Mouse (Mus musculus) forebrain, embryonic 13.5 days (tissue): ENCODE measurements around the gene Dock4. TPM values are rescaled to one million over a fixed set of nuclear protein-coding genes. Genes with fewer than 3 reads are reported as not detected.

ENCODE experiments used
- ATAC-seq: fragments of 200-750 bp; cut with Nextera tagmentation; 2 replicates; pipeline ENCODE4 v1.8.0; 2017
- H3K27ac ChIP-seq: fragments of 300-500 bp; sonication (generic); 2 replicates; pipeline ENCODE4 v1.5.1; 2015; ENCODE audit warnings: inconsistent platforms, mild to moderate bottlenecking, moderate library complexity
- H3K27me3 ChIP-seq: fragments of 300-500 bp; sonication (generic); 2 replicates; pipeline ENCODE4 v1.6.1; 2015; ENCODE audit warnings: mild to moderate bottlenecking, inconsistent platforms
- H3K36me3 ChIP-seq: fragments of 300-500 bp; sonication (generic); 2 replicates; pipeline ENCODE4 v1.6.1; 2015; ENCODE audit warnings: mild to moderate bottlenecking, inconsistent platforms; ENCODE audit not compliant: poor library complexity, severe bottlenecking
- H3K4me1 ChIP-seq: fragments of 300-500 bp; sonication (generic); 2 replicates; pipeline ENCODE4 v1.6.1; 2015; ENCODE audit warnings: inconsistent platforms
- H3K4me2 ChIP-seq: fragments of 300-500 bp; sonication (generic); 2 replicates; pipeline ENCODE4 v1.6.1; 2015; ENCODE audit warnings: inconsistent platforms, mild to moderate bottlenecking, moderate library complexity
- H3K4me3 ChIP-seq: fragments of 300-500 bp; sonication (generic); 2 replicates; pipeline ENCODE4 v1.5.1; 2015; ENCODE audit warnings: mild to moderate bottlenecking, inconsistent platforms
- H3K9ac ChIP-seq: fragments of 300-500 bp; sonication (generic); 2 replicates; pipeline ENCODE4 v1.6.1; 2015; ENCODE audit warnings: mild to moderate bottlenecking, inconsistent platforms
- H3K9me3 ChIP-seq: fragments of 300-500 bp; sonication (generic); replicated peaks from 2 replicates; pipeline ENCODE4 v1.6.1; 2016; ENCODE audit warnings: inconsistent platforms
- WGBS: fragments of 180-500 bp; shearing (Covaris S2); methylation state at CpG from one replicate; pipeline ENCODE4 v1.1.7; 2015; 5-methylcytosine and 5-hydroxymethylcytosine counted together
- polyA plus RNA-seq: library from polyadenylated mRNA; unstranded; fragments of >200 nt; fragmentation: Nextera tagmentation; extraction: Ambion mirVana; gene quantifications from 2 replicates; pipeline ENCODE4 v1.2.1, GENCODE M21; 2015

The Dock4 gene
- polyA plus RNA-seq, 1 experiment from 2014 or later: 24.5 TPM

DNA sequence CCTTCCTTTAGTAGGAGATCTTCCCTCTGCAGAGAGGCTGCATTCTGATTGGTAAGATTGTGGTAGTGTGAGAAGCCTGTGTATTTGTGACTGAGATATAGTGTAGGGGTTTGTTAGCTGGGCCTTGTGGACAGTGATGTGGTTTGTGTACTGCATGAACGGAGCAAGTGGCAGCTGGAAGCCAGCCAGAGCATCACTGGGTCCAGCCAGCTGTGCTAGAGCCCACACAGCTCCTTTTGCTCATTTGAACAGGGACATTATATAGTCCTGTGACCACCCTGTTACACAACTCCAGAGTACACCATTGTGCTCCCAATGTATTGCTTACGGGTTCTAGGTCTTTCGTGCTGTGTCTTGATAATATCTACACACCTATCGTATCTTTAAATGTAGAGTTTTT lies 22.5 kb downstream of the Dock4 start:
- Histone ChIP-seq H3K27ac (no peak overlapping the region), H3K4me1 (peaks cover 40% of the 10 kb centered on the region; the same call in 1 of the 2 replicates), H3K4me3 (no peak overlapping the region), H3K27me3 (no peaks in the 10 kb centered on the region), H3K36me3 (no peaks in the 10 kb centered on the region), H3K9ac (no peak overlapping the region), H3K4me2 (no peak overlapping the region), H3K9me3 (no peaks in the 10 kb centered on the region)
- ATAC-seq: no peak
- 82% methylated on average over 4 of the region's 4 CpGs for WGBS

DNA sequence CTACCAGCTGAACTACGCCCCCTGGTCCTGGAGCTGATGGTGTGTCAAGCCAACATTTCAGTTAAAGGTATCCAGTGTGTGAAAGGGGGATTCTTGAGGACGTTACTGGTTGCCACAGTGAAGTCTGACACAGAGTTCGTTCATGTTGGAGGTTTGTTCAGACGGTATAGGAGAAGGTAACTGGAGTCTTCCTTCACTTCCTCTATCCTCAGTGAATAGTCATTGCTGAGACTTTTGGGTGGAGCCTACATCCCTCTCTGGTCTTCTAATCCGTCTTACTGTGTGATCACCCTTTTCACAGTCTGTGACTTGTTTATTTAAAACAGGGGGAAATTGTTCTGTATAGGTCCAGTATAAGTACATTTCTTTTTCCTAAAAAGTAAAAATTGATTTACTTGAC lies 23.3 kb downstream of the Dock4 start:
- Histone ChIP-seq H3K4me1 (peaks cover 43% of the 10 kb centered on the region; the same call in 1 of the 2 replicates), H3K27ac (no peak overlapping the region), H3K9me3 (no peaks in the 10 kb centered on the region), H3K4me3 (no peak overlapping the region), H3K9ac (no peak overlapping the region), H3K27me3 (no peaks in the 10 kb centered on the region), H3K36me3 (no peaks in the 10 kb centered on the region), H3K4me2 (no peak overlapping the region)
- 74% methylated on average over 5 of the region's 5 CpGs for WGBS
- no peak for ATAC-seq

GRCm38 (mm10) chr12:40471649-40472399 lies 26.1 kb downstream of the Dock4 start:
- H3K4me1 ChIP-seq: peaks cover 33% of the 10 kb centered on the region; the same call in 1 of the 2 replicates
- H3K27me3 ChIP-seq: no peaks in the 10 kb centered on the region
- no peak overlapping the region for H3K27ac ChIP-seq
- no peak for ATAC-seq
- no peaks in the 10 kb centered on the region for H3K36me3 ChIP-seq
- H3K4me3 ChIP-seq: no peak overlapping the region
- no peaks in the 10 kb centered on the region for H3K9me3 ChIP-seq
- WGBS: 74% methylated on average over 11 of the region's 11 CpGs
- no peak overlapping the region for H3K9ac ChIP-seq
- H3K4me2 ChIP-seq: no peak overlapping the region

- H3K4me2 ChIP-seq: no peak overlapping the region
- no peak for ATAC-seq
- no peaks in the 10 kb centered on the region for H3K27me3 ChIP-seq
- H3K4me3 ChIP-seq: no peak overlapping the region
- H3K9ac ChIP-seq: no peak overlapping the region
- H3K4me1 ChIP-seq: peaks cover 43% of the 10 kb centered on the region
- WGBS: 64% methylated on average over 2 of the region's 2 CpGs
- H3K9me3 ChIP-seq: no peaks in the 10 kb centered on the region
- no peaks in the 10 kb centered on the region for H3K36me3 ChIP-seq
- no peak overlapping the region for H3K27ac ChIP-seq
These were observed 28.0 kb downstream of the Dock4 start for GRCm38 (mm10) chr12:40473709-40474108.

- no peaks in the 10 kb centered on the region for H3K9me3 ChIP-seq
- H3K27ac ChIP-seq: no peak overlapping the region
- peaks cover 28% of the 10 kb centered on the region for H3K4me1 ChIP-seq
- H3K36me3 ChIP-seq: no peaks in the 10 kb centered on the region
- H3K27me3 ChIP-seq: no peaks in the 10 kb centered on the region
- H3K9ac ChIP-seq: no peak overlapping the region
- WGBS: 35% methylated on average over 8 of the region's 8 CpGs
- H3K4me2 ChIP-seq: no peak overlapping the region
- H3K4me3 ChIP-seq: no peak overlapping the region
- peak; percentile 59 for ATAC-seq
These were observed 32.1 kb downstream of the Dock4 start for GRCm38 (mm10) chr12:40477621-40478452.

DNA sequence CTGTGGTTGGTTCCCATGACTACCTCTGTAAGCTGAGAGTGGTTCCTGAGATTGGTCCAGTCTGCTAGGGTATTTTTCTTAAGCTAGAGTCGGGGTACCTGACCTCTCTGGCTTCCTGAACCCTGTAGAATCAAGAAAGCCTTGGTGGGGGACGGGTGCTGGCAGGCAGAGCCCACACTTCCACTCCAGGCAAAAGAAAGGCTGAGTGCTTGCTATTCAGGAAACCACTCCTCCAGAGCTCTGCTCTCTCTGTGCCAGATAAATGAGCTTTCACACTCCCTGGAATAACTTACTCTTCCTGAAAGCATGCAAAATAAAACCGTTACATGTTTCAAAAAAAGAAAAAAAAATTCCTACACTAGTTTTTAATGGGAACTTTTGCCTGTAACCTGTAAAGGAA lies 38.5 kb downstream of the Dock4 start:
- 11% methylated on average over 3 of the region's 3 CpGs for WGBS
- H3K4me2 ChIP-seq: no peak overlapping the region
- no peaks in the 10 kb centered on the region for H3K27me3 ChIP-seq
- H3K4me3 ChIP-seq: no peak overlapping the region
- peak; percentile 77 for ATAC-seq
- no peaks in the 10 kb centered on the region for H3K9me3 ChIP-seq
- no peak overlapping the region for H3K9ac ChIP-seq
- H3K4me1 ChIP-seq: peaks cover 14% of the 10 kb centered on the region
- no peak overlapping the region for H3K27ac ChIP-seq
- H3K36me3 ChIP-seq: no peaks in the 10 kb centered on the region

GRCm38 (mm10) chr12:40485210-40485609 lies 39.5 kb downstream of the Dock4 start:
- no peak overlapping the region for H3K9ac ChIP-seq
- peaks cover 14% of the 10 kb centered on the region for H3K4me1 ChIP-seq
- no peaks in the 10 kb centered on the region for H3K36me3 ChIP-seq
- 84% methylated on average over 1 of the region's 1 CpGs for WGBS
- H3K9me3 ChIP-seq: no peaks in the 10 kb centered on the region
- H3K4me2 ChIP-seq: no peak overlapping the region
- H3K4me3 ChIP-seq: no peak overlapping the region
- H3K27me3 ChIP-seq: no peaks in the 10 kb centered on the region
- no peak for ATAC-seq
- no peak overlapping the region for H3K27ac ChIP-seq

DNA sequence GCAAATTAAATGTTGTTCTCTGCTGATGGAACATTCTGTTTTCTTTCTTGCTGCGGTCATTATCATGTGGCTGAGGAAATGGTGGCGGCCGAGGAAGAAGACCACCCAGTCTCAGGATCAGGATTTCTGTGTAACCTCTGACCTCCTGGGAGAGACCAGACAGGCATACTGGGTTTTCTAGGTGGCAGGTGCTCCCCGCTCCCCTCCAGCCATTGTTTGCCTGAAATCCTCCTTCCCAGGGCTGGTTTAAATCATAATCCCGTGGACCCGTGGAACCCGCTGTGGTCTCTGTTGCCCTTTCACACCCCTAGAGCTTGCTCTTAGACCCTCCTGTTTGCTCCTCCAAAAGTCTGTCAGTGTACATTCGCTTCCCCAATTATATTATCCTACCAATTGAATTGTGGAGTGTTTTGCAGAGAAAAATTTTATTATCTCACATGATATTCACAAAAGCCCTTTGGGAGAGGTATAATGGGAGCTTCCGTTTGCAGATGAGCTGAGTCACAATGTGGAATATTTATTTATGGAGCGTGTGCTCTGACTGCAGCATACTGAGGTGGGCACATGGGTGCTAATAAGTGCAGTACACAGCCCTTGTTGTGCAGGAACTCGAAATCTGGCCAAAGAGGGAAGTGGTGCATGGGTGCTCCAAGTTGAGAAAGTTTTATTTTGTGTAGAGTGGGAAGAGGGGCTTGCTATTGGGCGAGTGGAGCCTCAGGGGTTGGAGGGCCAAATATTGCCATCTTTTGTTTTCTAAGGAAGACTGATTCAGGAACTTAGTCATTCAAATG lies 40.5 kb downstream of the Dock4 start:
- no peak for ATAC-seq
- Histone ChIP-seq H3K4me2 (no peak overlapping the region), H3K4me1 (peaks cover 14% of the 10 kb centered on the region), H3K27ac (no peak overlapping the region), H3K27me3 (no peaks in the 10 kb centered on the region), H3K36me3 (no peaks in the 10 kb centered on the region), H3K9ac (no peak overlapping the region), H3K9me3 (no peaks in the 10 kb centered on the region), H3K4me3 (no peak overlapping the region)
- WGBS: 50% methylated on average over 12 of the region's 12 CpGs

GRCm38 (mm10) chr12:40496387-40496786 lies 50.6 kb downstream of the Dock4 start:
- H3K4me2 ChIP-seq: no peak overlapping the region
- H3K9ac ChIP-seq: no peak overlapping the region
- no peaks in the 10 kb centered on the region for H3K9me3 ChIP-seq
- peaks cover 16% of the 10 kb centered on the region for H3K4me1 ChIP-seq
- H3K4me3 ChIP-seq: no peak overlapping the region
- 79% methylated on average over 11 of the region's 11 CpGs for WGBS
- H3K36me3 ChIP-seq: no peaks in the 10 kb centered on the region
- no peaks in the 10 kb centered on the region for H3K27me3 ChIP-seq
- ATAC-seq: no peak
- no peak overlapping the region for H3K27ac ChIP-seq

GRCm38 (mm10) chr12:40497806-40498205 lies 52.1 kb downstream of the Dock4 start:
- Histone ChIP-seq H3K4me1 (peaks cover 16% of the 10 kb centered on the region), H3K27me3 (no peaks in the 10 kb centered on the region), H3K9ac (no peak overlapping the region), H3K27ac (no peak overlapping the region), H3K4me3 (no peak overlapping the region), H3K4me2 (no peak overlapping the region), H3K36me3 (no peaks in the 10 kb centered on the region), H3K9me3 (no peaks in the 10 kb centered on the region)
- 84% methylated on average over 5 of the region's 5 CpGs for WGBS
- no peak for ATAC-seq

DNA sequence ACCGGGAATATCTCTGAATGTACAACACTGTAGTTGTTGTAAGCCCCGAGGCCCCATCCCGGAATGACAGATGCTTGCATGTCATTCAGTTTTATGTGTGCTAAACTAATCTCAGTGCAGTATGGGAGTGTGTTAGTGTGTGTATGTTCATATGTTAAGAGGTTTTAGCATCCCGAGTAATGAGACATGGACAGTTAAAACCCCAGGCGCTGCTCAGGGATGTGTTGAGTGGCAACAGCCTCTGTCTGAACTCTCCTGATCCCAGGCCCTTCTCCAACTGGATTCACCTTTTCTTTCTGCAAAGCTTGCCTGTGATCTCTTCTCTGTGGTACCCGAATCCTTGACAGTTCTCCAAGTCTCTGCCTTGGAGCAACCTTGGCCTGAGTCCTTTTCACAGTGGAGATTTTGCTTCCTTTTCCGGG lies 52.5 kb downstream of the Dock4 start:
- Histone ChIP-seq H3K9ac (no peak overlapping the region), H3K4me1 (peaks cover 17% of the 10 kb centered on the region), H3K36me3 (no peaks in the 10 kb centered on the region), H3K9me3 (no peaks in the 10 kb centered on the region), H3K27ac (no peak overlapping the region), H3K4me3 (no peak overlapping the region), H3K4me2 (no peak overlapping the region), H3K27me3 (no peaks in the 10 kb centered on the region)
- ATAC-seq: no peak
- 83% methylated on average over 7 of the region's 7 CpGs for WGBS
